Mouse (Mus musculus) brain, adult 2 months (tissue): ENCODE measurements at regions not wholly inside any gene's neighbourhood (a gene's known extent, or its start where the extent isn't known, plus 50 kb on each side); places are given as distances from the start of the nearest gene placed in this dataset.
"Not testable (repeated sequence)": the region's sequence is repeated elsewhere in the genome, so short reads cannot be mapped to it uniquely, and the experiment has no call there.

Experiments used
- DNase-seq: peaks from one replicate; pipeline ENCODE4 v3.0.0; 2011; ENCODE audit warnings: low read depth, low spot score

DNA sequence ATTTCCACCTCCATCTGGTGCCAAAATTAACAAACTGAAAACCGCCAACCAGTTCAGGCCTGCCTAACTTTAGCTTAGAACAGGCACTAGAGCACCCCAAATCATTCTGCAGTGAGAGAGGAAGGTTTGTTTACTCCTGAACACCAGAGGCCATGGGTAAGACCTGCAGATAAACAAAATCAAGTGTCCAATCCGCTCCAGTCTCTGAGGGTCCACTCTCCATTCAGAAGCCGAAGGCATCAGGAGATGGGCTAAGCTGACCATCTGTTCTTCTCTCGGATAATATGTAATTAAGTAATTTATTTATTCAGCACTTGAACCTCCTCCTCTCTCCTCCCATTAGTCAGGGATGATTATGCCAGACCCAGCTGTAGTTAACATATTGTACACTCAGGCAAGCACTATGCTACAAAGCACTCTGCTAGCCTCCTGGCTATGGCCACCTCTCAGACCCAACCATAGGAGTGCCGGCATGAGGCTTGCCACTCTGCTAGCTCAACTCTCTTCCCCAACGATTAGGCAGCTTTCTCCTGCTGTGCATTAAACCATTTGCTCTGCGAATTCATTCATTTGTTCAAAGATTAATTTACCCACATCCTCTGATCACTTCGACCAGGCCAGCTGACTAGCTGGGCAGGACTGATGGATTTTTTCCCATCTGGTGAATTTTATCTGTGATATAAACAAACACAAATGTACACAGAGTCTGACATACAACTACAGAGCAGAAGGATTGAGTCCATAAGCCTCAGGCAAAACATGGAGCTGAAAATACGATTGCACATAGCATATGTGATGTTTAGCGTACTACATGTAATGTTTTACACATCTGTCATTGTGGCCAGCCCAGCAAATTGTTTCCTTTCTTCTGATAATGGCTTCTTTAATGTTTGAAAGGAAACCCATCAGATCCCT, 184.4 kb downstream of the Mat2b start:
- DNase-seq = no peak

DNA sequence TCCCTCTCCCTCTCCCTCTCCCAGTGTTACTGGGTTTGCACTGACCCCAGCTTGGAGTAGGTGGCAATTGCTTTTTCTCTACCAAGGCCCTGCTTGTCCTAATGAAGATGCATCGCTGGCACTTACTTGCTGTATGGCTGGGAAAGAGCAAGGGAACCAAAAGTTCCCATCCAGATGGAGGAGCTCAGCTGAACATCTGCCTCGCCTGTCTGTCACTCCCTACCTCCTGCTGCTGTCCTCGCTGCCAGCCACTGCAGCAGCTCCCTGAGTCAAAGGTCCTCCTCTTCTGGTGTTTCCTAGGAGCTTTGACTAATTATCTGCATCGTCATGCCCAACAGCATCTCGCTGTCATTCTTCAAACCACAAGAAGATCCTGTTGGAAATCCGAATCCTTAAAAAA, 203.4 kb downstream of the Mat2b start:
- peak; percentile 31 for DNase-seq

DNA sequence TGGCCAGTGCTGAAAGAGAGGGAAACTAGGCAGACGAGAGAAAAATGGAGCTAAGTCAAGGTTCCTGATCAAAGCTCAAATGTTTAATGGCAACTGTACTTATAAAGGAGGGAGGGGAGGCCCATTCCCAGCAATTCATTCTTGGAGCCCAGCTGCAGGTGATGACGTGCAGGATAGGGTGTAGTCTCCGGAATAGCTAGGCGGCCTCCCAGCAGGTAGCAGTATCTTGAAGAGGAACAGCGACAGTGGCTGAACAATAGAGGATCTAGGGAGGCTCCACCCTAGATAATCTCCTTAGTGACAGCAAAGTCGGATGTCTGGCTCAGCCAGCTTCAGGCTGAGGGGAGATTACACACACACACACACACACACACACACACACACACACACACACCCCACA, 216.8 kb downstream of the Mat2b start:
- not testable (repeated sequence) for DNase-seq

DNA sequence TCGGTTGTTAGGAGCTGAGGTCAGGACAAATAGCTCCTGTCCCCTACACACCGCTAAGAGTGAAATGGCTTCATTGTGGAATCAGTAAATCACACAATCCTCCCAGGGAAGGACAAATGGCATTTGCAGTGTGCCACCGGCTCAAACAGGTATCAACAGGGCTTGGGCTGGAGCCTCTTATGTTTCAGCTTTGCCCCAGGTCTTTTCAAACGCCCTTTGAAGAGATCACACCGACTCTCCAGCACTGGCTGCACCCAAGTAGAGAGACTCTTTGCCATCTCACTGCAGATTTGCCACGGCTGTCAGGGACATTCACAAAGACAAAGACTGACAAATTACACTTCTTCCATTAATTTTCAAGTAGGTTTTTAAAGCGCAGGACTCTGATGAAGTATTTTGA, 217.7 kb downstream of the Mat2b start:
- DNase-seq = no peak

DNA sequence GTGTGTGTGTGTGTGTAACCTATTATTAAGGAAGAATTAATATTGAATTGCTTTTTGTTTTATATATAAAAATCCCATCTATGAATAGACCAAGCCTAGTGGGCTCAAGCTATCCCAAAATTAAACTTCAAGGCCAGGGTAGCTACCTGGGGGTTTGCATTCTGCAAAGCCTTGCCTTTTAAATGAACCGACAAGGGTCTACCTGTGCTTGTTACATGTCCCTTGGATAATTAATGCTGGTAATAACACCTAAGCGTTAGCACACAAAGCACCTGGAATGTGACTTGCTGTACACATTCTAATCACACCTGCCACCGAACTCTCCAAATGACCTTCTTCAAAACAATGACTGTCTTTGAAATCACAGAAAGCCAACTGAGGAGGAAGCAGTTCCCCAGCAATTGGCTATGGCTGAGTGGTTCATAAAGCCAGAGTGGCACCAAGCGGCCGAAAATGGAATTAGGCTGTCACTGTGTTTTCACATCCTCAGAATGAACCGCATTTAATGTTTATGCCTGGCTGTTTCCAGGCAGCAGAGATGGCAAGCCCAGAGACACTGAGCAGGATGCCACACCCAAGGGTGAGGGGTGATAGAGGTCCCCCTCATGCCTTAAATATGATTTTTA, 225.8 kb downstream of the Mat2b start:
- peak; percentile 84 for DNase-seq

DNA sequence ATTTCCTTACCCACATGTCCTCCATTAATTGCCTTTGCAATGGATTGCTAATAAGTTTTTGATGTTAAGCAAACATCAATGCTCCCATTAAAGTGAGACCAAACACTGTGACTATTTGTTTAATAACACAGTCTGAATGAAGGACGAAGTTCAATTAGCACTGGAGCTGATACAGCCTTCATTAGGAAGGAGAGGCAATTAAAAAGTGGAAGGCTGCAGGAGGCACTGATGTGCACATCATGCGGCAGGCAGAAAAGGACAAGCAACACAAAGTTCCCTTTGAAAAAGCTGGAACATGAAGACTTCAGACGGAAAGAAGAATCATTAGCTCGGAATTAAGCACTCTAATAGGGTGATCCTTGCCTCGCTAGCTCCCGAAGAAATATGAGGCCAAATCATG, 238.4 kb downstream of the Mat2b start:
- DNase-seq = peak; percentile 6

DNA sequence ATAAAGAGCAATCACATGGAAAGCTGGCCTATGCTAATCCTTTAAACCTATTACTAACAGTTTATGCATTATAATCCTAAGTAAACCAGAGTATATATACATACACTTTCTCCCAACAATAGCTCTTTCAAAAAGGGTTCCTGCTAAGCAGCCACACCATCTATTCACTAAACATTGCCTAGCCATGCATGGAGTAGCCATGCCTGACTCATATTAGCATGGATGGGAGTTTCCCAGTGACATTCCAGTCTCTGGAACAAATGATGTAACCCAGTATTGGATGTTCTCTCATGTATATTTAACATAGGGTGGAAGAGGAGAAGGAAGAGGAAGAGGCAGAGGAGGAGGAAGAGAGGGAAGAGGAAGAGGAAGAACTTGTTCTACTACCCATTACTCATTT, 240.0 kb downstream of the Mat2b start:
- DNase-seq = not testable (repeated sequence)

DNA sequence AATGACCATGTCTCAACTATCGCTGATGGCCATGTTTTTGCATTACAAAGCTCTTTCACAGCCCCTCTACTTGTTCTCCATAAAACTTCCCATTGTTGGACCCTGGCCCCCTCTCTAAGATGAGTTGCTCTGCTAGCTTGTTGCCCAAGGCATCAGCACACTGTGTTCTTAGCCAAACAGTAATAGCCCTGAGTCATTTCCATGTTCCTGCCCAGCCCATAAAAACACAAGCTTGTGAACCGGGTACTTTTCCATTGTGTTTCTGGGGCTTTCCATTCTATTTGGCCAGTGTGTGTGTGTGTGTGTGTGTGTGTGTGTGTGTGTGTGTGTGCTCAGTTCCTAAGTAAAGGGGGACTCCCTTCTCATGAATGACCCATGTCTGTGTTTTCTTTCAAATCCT, 248.2 kb downstream of the Mat2b start:
- DNase-seq = no peak

DNA sequence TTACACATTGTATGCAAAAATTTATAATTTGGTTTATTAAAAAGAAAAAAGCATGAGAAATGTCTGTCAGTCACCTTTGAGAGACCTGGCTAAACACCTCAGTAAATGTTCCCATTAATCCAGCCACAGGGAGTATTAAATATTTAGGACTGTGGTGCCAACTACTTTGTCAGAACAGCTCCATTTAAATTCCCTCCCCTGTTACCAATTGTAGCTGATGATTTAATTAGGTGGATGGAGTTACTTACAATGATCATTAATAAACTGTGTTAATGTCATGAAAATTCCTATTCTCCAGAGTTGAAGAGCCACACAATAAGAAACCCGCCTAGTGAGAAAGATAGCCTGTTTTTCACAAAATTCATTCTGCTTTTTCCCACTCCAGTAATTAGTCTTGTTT, 261.0 kb downstream of the Mat2b start:
- DNase-seq = no peak

DNA sequence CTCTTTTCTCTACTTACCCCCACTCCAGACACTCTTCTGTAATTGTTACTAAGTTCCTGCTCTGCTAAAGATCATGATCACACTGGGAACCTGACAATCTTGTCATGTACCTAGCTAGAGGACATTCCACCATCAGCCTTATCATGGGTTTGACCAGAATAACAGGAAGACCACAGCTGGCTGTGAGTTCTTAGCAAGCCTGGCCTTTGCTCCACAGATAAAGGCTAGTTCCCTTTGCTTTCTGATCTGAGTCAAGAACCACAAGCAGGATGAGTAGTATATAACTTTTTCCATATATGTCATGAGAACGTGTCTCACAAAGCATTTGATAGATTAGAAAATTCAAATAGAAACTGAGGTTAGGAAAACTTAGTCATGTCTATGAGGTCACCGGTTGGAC, 266.1 kb downstream of the Mat2b start:
- DNase-seq = no peak

DNA sequence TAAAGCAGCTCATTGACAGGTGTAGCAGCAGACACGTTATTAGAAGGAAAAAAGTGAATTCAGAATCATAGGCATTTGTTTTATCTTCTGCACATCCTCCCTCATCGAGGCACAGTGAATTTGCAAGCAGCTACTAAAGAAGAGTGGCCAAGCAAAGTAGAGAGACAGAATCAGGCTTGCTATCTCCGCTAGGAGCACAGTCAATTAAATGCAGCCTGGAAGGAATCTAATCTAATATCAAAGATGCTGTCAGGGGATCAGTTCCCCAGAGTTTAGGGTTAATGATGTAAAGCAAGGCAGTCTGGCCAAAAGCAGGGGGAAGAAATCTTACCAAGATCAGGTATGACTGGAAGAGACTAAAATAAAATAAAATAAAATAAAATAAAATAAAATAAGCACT, 270.7 kb downstream of the Mat2b start:
- DNase-seq = no peak

DNA sequence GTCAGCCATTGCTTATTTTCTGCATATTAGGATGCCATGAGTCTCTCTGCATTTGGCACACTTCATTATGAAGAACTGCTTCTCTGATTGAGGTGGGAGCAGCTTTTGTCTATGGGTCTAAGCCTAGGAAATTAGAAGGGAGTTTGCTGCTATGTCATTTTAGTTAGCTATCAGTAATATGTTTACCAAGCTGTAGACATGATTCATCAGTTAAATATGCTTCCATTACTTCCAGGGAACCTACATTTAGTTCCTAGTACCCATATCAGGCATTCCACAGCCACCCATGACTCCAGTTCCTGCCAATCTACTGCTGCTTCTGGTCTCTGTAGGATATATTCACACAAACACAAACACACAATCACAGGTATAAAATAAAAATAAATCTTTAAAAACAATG, 287.4 kb downstream of the Mat2b start:
- no peak for DNase-seq

DNA sequence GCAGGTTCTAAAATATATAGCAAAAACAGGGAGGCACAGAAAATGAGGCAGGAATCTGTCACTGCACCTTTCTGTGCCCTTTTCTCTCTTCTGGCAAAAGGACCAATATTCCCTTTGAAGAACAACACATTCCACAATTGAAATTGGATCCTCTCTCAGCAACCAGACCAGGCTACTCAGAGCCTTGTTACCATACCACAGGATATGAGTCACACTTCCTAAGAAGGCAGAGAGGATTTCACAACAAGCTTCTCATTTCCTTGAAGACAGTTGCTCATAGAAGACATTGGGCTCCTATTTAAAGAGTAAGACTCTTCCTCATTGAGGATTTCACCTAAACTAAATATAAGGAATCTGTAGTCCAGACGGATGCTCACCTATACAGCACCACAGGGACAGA, 292.8 kb downstream of the Mat2b start:
- DNase-seq = peak; percentile 36

DNA sequence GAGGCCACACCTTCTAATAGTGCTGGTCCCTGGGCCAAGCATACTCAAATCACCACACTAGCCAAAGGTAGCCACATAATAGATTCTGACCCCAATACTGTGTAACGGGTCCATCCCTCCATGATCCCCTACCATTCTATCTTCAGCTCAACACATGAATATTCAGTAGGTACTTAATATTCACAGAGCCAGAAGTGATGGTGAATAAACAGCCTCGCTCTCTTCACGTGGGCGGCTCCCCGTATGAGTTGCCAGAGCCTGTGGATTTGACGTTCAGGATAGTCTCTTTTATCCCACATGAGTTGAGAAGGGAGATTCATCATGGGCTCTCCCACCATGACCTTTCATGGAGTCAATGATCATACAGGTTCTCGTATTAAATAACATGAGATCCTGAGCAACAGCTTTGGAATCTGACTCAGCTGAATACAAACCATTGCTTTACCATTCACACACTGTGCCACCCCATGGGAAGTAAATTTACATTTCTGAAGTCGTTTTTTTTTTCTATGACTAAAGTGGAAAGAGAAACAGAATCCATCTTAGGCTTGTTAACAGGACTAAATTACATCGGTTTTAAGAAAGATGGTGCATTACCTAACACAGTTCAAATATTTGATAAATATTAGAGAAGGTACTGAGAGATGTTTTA, 297.4 kb downstream of the Mat2b start:
- DNase-seq = peak; percentile 13

DNA sequence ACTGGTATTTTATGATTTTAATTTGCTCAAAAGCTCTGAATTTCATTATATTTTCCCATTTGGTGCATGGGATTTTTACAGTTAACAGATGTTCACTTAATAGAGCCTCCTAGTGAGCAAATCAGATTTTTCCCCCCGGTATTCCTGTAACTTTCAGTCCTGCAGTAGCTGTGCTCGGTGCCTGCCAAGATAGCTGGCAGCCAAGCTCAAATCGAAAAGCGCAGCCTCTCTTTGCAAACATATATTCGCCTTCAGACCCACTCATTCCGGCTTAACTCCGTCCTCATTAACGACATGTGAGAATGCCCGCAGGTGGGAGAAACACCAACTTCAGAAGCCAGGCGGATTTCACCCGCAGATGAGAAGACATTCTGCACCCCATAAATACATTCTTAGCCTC, 299.7 kb downstream of the Mat2b start:
- peak; percentile 60 for DNase-seq

DNA sequence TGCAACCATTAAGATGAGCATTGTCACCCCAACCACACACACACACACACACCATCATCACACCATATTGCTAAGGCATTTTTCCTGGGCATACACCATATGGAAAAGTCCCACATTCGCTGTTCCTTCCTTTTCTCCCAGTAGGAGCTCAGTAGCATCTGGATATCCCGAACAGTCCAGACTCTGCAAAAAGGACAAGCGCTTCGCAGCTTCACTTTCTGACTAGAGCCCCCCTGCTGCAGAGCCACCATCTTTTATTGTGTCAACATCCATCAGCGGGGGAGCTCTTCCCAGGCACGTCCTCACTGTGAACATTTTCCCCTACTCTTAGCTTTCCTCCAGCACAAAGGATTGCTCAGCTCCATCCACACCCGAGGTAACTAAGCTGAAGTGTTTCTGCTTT, 300.1 kb downstream of the Mat2b start:
- DNase-seq = peak; percentile 23

DNA sequence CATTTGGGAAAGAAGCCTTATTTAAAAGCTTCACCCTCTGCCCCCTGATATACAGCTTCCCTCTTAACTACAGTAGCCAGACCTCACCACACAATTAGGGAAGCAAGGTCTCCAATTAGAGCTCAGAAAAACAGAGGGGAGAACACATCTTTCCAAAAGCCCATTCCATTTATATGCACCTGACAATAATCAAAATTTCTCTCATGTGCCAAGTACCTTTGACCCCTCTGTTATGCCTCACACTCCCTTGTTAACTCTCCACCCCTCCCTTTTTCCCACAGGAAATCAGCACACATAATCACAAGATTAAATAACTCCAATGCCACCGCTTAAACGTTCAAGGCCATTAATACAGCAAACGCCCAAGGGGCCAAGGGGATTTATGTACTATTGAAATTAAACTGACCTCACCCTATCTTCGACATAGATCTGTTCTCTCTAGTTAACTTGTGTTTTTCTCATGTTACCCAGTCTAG, 300.7 kb downstream of the Mat2b start:
- no peak for DNase-seq

DNA sequence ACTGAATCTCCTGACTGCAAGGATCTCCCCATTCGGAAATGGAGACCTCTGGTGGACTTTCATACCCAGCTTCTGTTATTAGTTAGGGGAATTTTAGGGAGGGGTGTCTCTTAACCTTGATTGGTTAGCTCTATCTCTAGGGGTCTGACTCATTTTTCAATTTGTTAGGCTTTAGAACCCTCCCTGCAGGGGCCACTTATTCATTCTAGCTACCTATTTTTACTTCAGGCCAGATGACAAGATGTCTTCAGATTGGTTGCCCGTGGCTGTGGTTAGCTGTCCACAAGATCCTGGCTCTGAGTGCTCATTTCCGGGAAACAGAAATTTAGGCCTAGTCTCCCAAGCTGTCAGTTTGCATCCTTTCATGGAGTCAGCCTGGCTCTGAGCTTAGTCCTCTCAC, 314.3 kb downstream of the Mat2b start:
- no peak for DNase-seq

DNA sequence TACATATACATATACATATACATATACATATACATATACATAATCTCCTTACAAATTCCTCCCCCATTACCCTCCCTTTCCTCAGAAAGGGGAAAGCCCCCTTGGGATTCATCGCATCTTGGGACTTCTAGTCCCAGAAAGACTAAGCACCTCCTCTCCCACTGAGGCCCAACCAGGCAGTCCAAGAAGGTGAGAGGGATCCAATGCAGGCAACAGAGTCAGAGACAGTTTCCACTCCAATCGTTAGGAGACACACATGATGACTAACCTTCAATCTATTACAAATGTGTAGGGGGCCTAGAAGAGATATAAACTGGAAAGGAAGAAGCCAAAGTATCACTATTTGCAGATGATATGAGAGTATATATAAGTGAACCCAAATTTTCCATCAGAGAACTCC, 323.3 kb downstream of the Mat2b start:
- DNase-seq = no peak

DNA sequence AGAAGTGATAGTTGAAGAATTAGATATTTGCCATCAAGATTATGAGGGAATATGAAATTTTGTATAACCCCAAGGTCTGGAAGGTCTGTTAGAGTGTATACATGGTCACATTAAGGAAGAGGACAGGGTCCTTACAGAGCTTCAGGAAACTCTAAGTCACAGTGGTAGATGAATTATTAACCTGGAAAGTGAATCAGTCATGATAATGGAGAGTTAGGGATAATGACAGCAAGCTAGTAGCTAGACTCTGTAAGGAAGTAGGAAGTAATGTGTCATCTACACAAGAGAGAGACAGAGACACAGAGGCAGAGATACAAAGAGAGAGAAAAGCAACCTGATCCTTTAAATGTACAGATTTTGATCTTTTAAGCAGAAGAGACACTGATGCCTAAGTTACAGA, 328.4 kb downstream of the Mat2b start:
- no peak for DNase-seq

DNA sequence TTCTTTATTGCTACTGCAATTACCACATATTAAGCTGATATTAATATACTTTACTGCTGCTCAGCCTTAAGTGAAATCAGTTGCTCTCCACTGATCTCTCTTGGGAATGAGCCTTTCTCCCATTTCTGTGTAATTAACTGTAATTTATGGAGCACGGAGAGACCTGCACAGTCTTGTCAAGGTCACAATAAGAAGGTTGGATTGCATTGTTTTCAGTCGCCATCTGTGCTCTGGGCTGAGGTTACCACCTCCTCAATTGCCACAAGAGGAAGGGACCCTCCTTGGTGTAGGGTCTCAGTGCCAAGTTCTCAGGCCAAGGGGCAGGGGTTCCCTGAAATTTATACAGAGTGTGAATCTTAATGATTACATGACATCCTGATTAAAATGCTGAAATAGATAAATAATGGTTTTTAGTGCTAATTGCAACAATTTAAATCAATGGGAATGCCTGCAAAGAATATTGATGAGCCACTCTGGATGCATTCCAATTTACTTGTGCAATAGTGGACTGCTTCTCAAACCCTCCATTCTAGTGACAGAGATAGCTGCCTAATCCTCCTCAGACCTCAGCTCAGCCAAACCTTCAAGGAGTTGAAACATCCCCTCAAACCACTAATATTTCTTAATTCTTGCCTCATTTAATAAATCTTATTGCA, 332.3 kb downstream of the Mat2b start:
- no peak for DNase-seq
